Comparison of ENCODE assay signal across 24 mouse cellular contexts in genomic region chr8:120305800-120306385, GRCm38 (mm10).
DNase-seq lines count a peak whose midpoint lies in the region; ATAC-seq lines count a peak whose summit lies in the region.
"Had no signal": no experiment of that assay in that cellular context is flagged by ENCODE, and none has a peak within 500 bp of the region (broad histone marks: within the 10 kb centered on the region; RNA-seq: fewer than 3 reads in every experiment).

No protein-coding gene starts in this region.

- H3K4me2 ChIP-seq in forebrain, embryonic 16.5 days (ENCODE audit: low read length): no peak overlapping the region
- H3K4me2 ChIP-seq in hindbrain, embryonic 12.5 days (replicated peaks): no peak overlapping the region
- no peak overlapping the region for H3K4me2 ChIP-seq in hindbrain, embryonic 14.5 days (replicated peaks)
- H3K4me2 ChIP-seq in midbrain, embryonic 12.5 days (replicated peaks): no peak overlapping the region
- no peak overlapping the region for H3K4me2 ChIP-seq in midbrain, embryonic 16.5 days (ENCODE audit: low read length)
- H3K4me2 ChIP-seq: heart, embryonic 11.5 days; liver, embryonic 15.5 days; lung, embryonic 15.5 days; neural tube, embryonic 12.5 days had no signal

- H3K36me3 ChIP-seq in forebrain, embryonic 10.5 days (replicated peaks): no peaks in the 10 kb centered on the region
- no peaks in the 10 kb centered on the region for H3K36me3 ChIP-seq in forebrain, embryonic 16.5 days (ENCODE audit: control insufficient read depth, insufficient read depth)
- H3K36me3 ChIP-seq in hindbrain, embryonic 12.5 days: no peaks in the 10 kb centered on the region
- no peaks in the 10 kb centered on the region for H3K36me3 ChIP-seq in hindbrain, embryonic 14.5 days (replicated peaks; ENCODE audit: control insufficient read depth, insufficient read depth)
- H3K36me3 ChIP-seq in midbrain, embryonic 12.5 days: no peaks in the 10 kb centered on the region
- no peaks in the 10 kb centered on the region for H3K36me3 ChIP-seq in midbrain, embryonic 16.5 days (ENCODE audit: control insufficient read depth, insufficient read depth, low read length)
- H3K36me3 ChIP-seq: limb, embryonic 10.5 days; liver, embryonic 15.5 days; lung, embryonic 15.5 days; neural tube, embryonic 12.5 days had no signal

- no peaks in the 10 kb centered on the region for H3K9me3 ChIP-seq in forebrain, embryonic 10.5 days
- no peaks in the 10 kb centered on the region for H3K9me3 ChIP-seq in forebrain, embryonic 16.5 days (ENCODE audit: control insufficient read depth, low read length)
- H3K9me3 ChIP-seq in hindbrain, embryonic 12.5 days (replicated peaks): no peaks in the 10 kb centered on the region
- no peaks in the 10 kb centered on the region for H3K9me3 ChIP-seq in hindbrain, embryonic 14.5 days (ENCODE audit: control insufficient read depth, low read length)
- H3K9me3 ChIP-seq in midbrain, embryonic 12.5 days: no peaks in the 10 kb centered on the region
- H3K9me3 ChIP-seq in midbrain, embryonic 16.5 days (replicated peaks; ENCODE audit: control insufficient read depth, low read length, poor library complexity, severe bottlenecking): no peaks in the 10 kb centered on the region
- H3K9me3 ChIP-seq: limb, embryonic 10.5 days; liver, embryonic 15.5 days; lung, embryonic 15.5 days; megakaryocyte, embryonic 14.5 days; neural tube, embryonic 12.5 days had no signal

- H3K9ac ChIP-seq in forebrain, embryonic 16.5 days (replicated peaks; ENCODE audit: low read depth, low read length): no peak overlapping the region
- H3K9ac ChIP-seq in hindbrain, embryonic 12.5 days: no peak overlapping the region
- H3K9ac ChIP-seq in hindbrain, embryonic 14.5 days: no peak overlapping the region
- no peak overlapping the region for H3K9ac ChIP-seq in midbrain, embryonic 12.5 days (replicated peaks)
- no peak overlapping the region for H3K9ac ChIP-seq in midbrain, embryonic 16.5 days (ENCODE audit: low read depth, low read length)
- H3K9ac ChIP-seq: liver, embryonic 15.5 days; lung, embryonic 15.5 days; neural tube, embryonic 12.5 days had no signal

- WGBS in forebrain, embryonic 10.5 days: 73% methylated on average over 10 of the region's 10 CpGs
- WGBS in forebrain, embryonic 16.5 days: 62% methylated on average over 10 of the region's 10 CpGs
- WGBS in hindbrain, embryonic 12.5 days: 72% methylated on average over 10 of the region's 10 CpGs
- 77% methylated on average over 10 of the region's 10 CpGs for WGBS in hindbrain, embryonic 14.5 days
- WGBS in midbrain, embryonic 12.5 days: 73% methylated on average over 10 of the region's 10 CpGs
- 65% methylated on average over 10 of the region's 10 CpGs for WGBS in midbrain, embryonic 16.5 days

- peaks cover 94% of the 10 kb centered on the region for H3K4me1 ChIP-seq in forebrain, embryonic 10.5 days
- peaks cover 59% of the 10 kb centered on the region for H3K4me1 ChIP-seq in forebrain, embryonic 16.5 days (replicated peaks; ENCODE audit: control insufficient read depth, insufficient read depth, low read length)
- peaks cover 67% of the 10 kb centered on the region for H3K4me1 ChIP-seq in hindbrain, embryonic 12.5 days
- peaks cover 50% of the 10 kb centered on the region for H3K4me1 ChIP-seq in hindbrain, embryonic 14.5 days (replicated peaks; ENCODE audit: control insufficient read depth, insufficient read depth, low read length)
- peaks cover 85% of the 10 kb centered on the region for H3K4me1 ChIP-seq in midbrain, embryonic 12.5 days
- H3K4me1 ChIP-seq in midbrain, embryonic 16.5 days (ENCODE audit: control insufficient read depth, insufficient read depth, low read length): peaks cover 41% of the 10 kb centered on the region

- peak overlapping the region; percentile 58 for H3K27ac ChIP-seq in forebrain, embryonic 10.5 days
- H3K27ac ChIP-seq in forebrain, embryonic 16.5 days (ENCODE audit: low read length): no peak overlapping the region
- H3K27ac ChIP-seq in hindbrain, embryonic 12.5 days: peak overlapping the region; percentile 30; the same call in 1 of the 2 replicates
- H3K27ac ChIP-seq in hindbrain, embryonic 14.5 days: no peak overlapping the region
- H3K27ac ChIP-seq in midbrain, embryonic 12.5 days (replicated peaks): peak overlapping the region; percentile 85; the same call in 1 of the 2 replicates
- no peak overlapping the region for H3K27ac ChIP-seq in midbrain, embryonic 16.5 days (ENCODE audit: low read length)
- H3K27ac ChIP-seq: gastrocnemius, adult 2 months; liver, embryonic 15.5 days; lung, embryonic 15.5 days; neural tube, embryonic 12.5 days had no signal

- no peak for ATAC-seq in forebrain, embryonic 16.5 days
- ATAC-seq in hindbrain, embryonic 12.5 days (ENCODE audit: low FRiP score): no peak
- ATAC-seq in hindbrain, embryonic 14.5 days (ENCODE audit: low FRiP score): no peak
- ATAC-seq in midbrain, embryonic 12.5 days (ENCODE audit: low FRiP score, low read depth): no peak
- no peak for ATAC-seq in midbrain, embryonic 16.5 days
- ATAC-seq: CD4-positive, CD25-positive, alpha-beta regulatory T cell, adult 4 months; intestine, postnatal 0 days had no signal

- DNase-seq in forebrain, embryonic 10.5 days (ENCODE audit: extremely low spot score, low spot score): no peak
- no peak for DNase-seq in hindbrain, embryonic 14.5 days (ENCODE audit: low spot score)
- peak; percentile 58 for DNase-seq in retina, embryonic 14.5 days (ENCODE audit: low spot score)
- no peak for DNase-seq in frontal cortex, postnatal 25 days (ENCODE audit: low spot score in 2 of 2)
- DNase-seq: cerebellum, adult 11 months; cerebellum, postnatal 36 days; embryo, embryonic 11 days; gastrocnemius, adult 2 months; kidney, postnatal 4 days; liver; lung, postnatal 36 days had no signal

- H3K4me3 ChIP-seq in forebrain, embryonic 10.5 days: no peak overlapping the region
- no peak overlapping the region for H3K4me3 ChIP-seq in forebrain, embryonic 16.5 days (replicated peaks; ENCODE audit: low read length)
- H3K4me3 ChIP-seq in hindbrain, embryonic 12.5 days: no peak overlapping the region
- H3K4me3 ChIP-seq in hindbrain, embryonic 14.5 days (replicated peaks; ENCODE audit: low read length): no peak overlapping the region
- no peak overlapping the region for H3K4me3 ChIP-seq in midbrain, embryonic 12.5 days
- no peak overlapping the region for H3K4me3 ChIP-seq in midbrain, embryonic 16.5 days (ENCODE audit: low read depth, low read length)
- H3K4me3 ChIP-seq: gastrocnemius, adult 2 months; left cerebral cortex, adult 2 months; limb, embryonic 10.5 days; liver, embryonic 15.5 days; lung, embryonic 15.5 days; neural tube, embryonic 12.5 days had no signal

- H3K27me3 ChIP-seq in forebrain, embryonic 10.5 days (ENCODE audit: poor library complexity, severe bottlenecking): peaks cover 99% of the 10 kb centered on the region
- no peaks in the 10 kb centered on the region for H3K27me3 ChIP-seq in forebrain, embryonic 16.5 days (replicated peaks; ENCODE audit: control insufficient read depth, insufficient read depth, low read length)
- peaks cover 36% of the 10 kb centered on the region; the same call in 1 of the 2 replicates for H3K27me3 ChIP-seq in hindbrain, embryonic 12.5 days
- no peaks in the 10 kb centered on the region for H3K27me3 ChIP-seq in hindbrain, embryonic 14.5 days (ENCODE audit: control insufficient read depth, insufficient read depth, low read length)
- H3K27me3 ChIP-seq in midbrain, embryonic 12.5 days: peaks cover 73% of the 10 kb centered on the region
- no peaks in the 10 kb centered on the region for H3K27me3 ChIP-seq in midbrain, embryonic 16.5 days (ENCODE audit: control insufficient read depth, insufficient read depth, low read depth, low read length)
- H3K27me3 ChIP-seq: neural tube, embryonic 12.5 days had no signal

Comparison
In these comparisons a context has a peak if more than half of its experiments do, and no peak if none do; other contexts are left out.
1. H3K27ac ChIP-seq: peak in forebrain, embryonic 10.5 days (single experiment), hindbrain, embryonic 12.5 days (single experiment) and midbrain, embryonic 12.5 days (single experiment); none in forebrain, embryonic 16.5 days (single experiment), hindbrain, embryonic 14.5 days (single experiment) and midbrain, embryonic 16.5 days (single experiment).